Mouse (Mus musculus) embryonic stem cell, embryonic (primary cell): Measurements from ENCODE around the gene Krt2.

Source experiments
- CTCF ChIA-PET, 4 experiments: fragments of 300-600 bp in 2 of 4; fragments of 350-600 bp in 2 of 4; sonication (Branson Sonifier 250); formaldehyde crosslinking; loops; one replicate each; lab custom pipeline; 2022; ENCODE audit warnings: inconsistent platforms in 2 of 4; lab: Charles Lee
- POLR2A ChIA-PET, 4 experiments: fragments of 300-600 bp in 2 of 4; fragments of 350-600 bp in 2 of 4; sonication (Branson Sonifier 250); formaldehyde crosslinking; loops; one replicate each; lab custom pipeline; 2022; ENCODE audit warnings: antibody characterized with exemption in 4 of 4, inconsistent platforms in 1 of 4; lab: Charles Lee

Krt2 gene

GRCm38 (mm10) chr15:101817875-101818274 is at the start of gene Krt2:
Gene Krt2 (minus strand): TSS chr15:101818169.
- ChIA-PET CTCF (interaction anchor here (0.5 to 1.8 kb wide), 5 partner anchors 10 to 491 kb away, joined by 3 to 18 read pairs (median 3); partner anchors contain the start of gene Spryd3 (in 1 of the 4)), POLR2A (interaction anchor here in 1 of 4 experiments (0.7 to 1.9 kb wide), 6 partner anchors 9 to 507 kb away, joined by 3 to 5 read pairs (median 3); partner anchors contain the start of gene Krt18)

GRCm38 (mm10) chr15:101866754-101867153 is 48.8 kb upstream of the Krt2 start:
- CTCF ChIA-PET = no interaction called here

GRCm38 (mm10) chr15:101860421-101861130 is 42.6 kb upstream of the Krt2 start:
- ChIA-PET CTCF (interaction anchor here (0.6 to 2.2 kb wide), 6 partner anchors 12 to 124 kb away, joined by 3 to 7 read pairs (median 3); no protein-coding TSS in a partner anchor), POLR2A (interaction anchor here in 2 of 4 experiments (0.7 kb wide), 2 partner anchors 9 to 110 kb away, joined by 3 to 4 read pairs; partner anchors contain the start of gene Krt1 (in 1 of the 2))

More at GRCm38 (mm10) chr15:101866754-101867153, 48.8 kb upstream of the Krt2 start:
- POLR2A ChIA-PET = no interaction called here

GRCm38 (mm10) chr15:101859735-101860170 is 41.8 kb upstream of the Krt2 start:
- CTCF ChIA-PET = interaction anchor here in 1 of 4 experiments (0.6 to 2.2 kb wide), 2 partner anchors 43 to 124 kb away, joined by 3 to 7 read pairs; no protein-coding TSS in a partner anchor
- POLR2A ChIA-PET = interaction anchor here in 1 of 4 experiments (0.5 kb wide), 1 partner anchor 306 kb away, joined by 3 read pairs; no protein-coding TSS in a partner anchor

GRCm38 (mm10) chr15:101858673-101859425 is 40.9 kb upstream of the Krt2 start:
- ChIA-PET POLR2A (interaction anchor here in 1 of 4 experiments (0.5 kb wide), 1 partner anchor 305 kb away, joined by 3 read pairs; no protein-coding TSS in a partner anchor), CTCF (interaction anchor here in 1 of 4 experiments (0.7 to 0.9 kb wide), 3 partner anchors 86 to 362 kb away, joined by 3 to 4 read pairs (median 3); no protein-coding TSS in a partner anchor)

GRCm38 (mm10) chr15:101856696-101857095 is 38.7 kb upstream of the Krt2 start:
- POLR2A ChIA-PET = no interaction called here
- CTCF ChIA-PET = no interaction called here

- ChIA-PET POLR2A (no interaction called here), CTCF (interaction anchor here in 2 of 4 experiments (0.6 to 1.0 kb wide), 3 partner anchors 128 to 529 kb away, joined by 3 read pairs; no protein-coding TSS in a partner anchor)
These were observed 37.8 kb upstream of the Krt2 start for GRCm38 (mm10) chr15:101855732-101856131.

- ChIA-PET CTCF (interaction anchor here in 2 of 4 experiments (0.6 kb wide), 2 partner anchors 17 to 25 kb away, joined by 3 read pairs; no protein-coding TSS in a partner anchor), POLR2A (interaction anchor here in 1 of 4 experiments (1.3 kb wide), 1 partner anchor 130 kb away, joined by 4 read pairs; no protein-coding TSS in a partner anchor)
These were observed 36.3 kb upstream of the Krt2 start for GRCm38 (mm10) chr15:101854294-101854693.

GRCm38 (mm10) chr15:101852571-101852970 is 34.6 kb upstream of the Krt2 start:
- CTCF ChIA-PET = interaction anchor here in 1 of 4 experiments (0.7 kb wide), 1 partner anchor 121 kb away, joined by 5 read pairs; no protein-coding TSS in a partner anchor
- POLR2A ChIA-PET = no interaction called here

- CTCF ChIA-PET = interaction anchor here in 2 of 4 experiments (0.6 to 1.0 kb wide), 3 partner anchors 78 to 1071 kb away, joined by 3 to 5 read pairs (median 4); no protein-coding TSS in a partner anchor
- POLR2A ChIA-PET = interaction anchor here in 2 of 4 experiments (0.6 to 1.4 kb wide), 3 partner anchors 10 to 138 kb away, joined by 3 to 7 read pairs (median 3); no protein-coding TSS in a partner anchor
These were observed 32.7 kb upstream of the Krt2 start, which contains the start of gene Krt1 for GRCm38 (mm10) chr15:101850694-101851093. Gene Krt1 (minus strand): TSS chr15:101850794.

GRCm38 (mm10) chr15:101845971-101846403 is 28.0 kb upstream of the Krt2 start:
- ChIA-PET CTCF (interaction anchor here (0.7 to 2.7 kb wide), 11 partner anchors 15 to 808 kb away, joined by 3 to 7 read pairs (median 4); no protein-coding TSS in a partner anchor), POLR2A (no interaction called here)

- ChIA-PET POLR2A (no interaction called here), CTCF (no interaction called here)
These were observed 25.2 kb upstream of the Krt2 start for GRCm38 (mm10) chr15:101843192-101843591.

- CTCF ChIA-PET = interaction anchor here (0.5 to 2.4 kb wide), 17 partner anchors 12 to 491 kb away, joined by 3 to 13 read pairs (median 4); partner anchors contain the start of gene Krt2 (in 1 of the 4)
These were observed 16.9 kb upstream of the Krt2 start for GRCm38 (mm10) chr15:101834784-101835328.

GRCm38 (mm10) chr15:101833131-101833530 is 15.2 kb upstream of the Krt2 start:
- ChIA-PET CTCF (interaction anchor here in 2 of 4 experiments (1.1 to 2.4 kb wide), 2 partner anchors 140 to 151 kb away, joined by 3 to 13 read pairs; no protein-coding TSS in a partner anchor), POLR2A (interaction anchor here in 1 of 4 experiments (0.6 kb wide), 1 partner anchor 259 kb away, joined by 3 read pairs; no protein-coding TSS in a partner anchor)

More at GRCm38 (mm10) chr15:101834784-101835328, 16.9 kb upstream of the Krt2 start:
- POLR2A ChIA-PET = no interaction called here

- CTCF ChIA-PET = interaction anchor here in 1 of 4 experiments (0.6 kb wide), 1 partner anchor 25 kb away, joined by 3 read pairs; no protein-coding TSS in a partner anchor
- POLR2A ChIA-PET = interaction anchor here in 1 of 4 experiments (0.6 kb wide), 1 partner anchor 382 kb away, joined by 5 read pairs; no protein-coding TSS in a partner anchor
These were observed 11.5 kb upstream of the Krt2 start for GRCm38 (mm10) chr15:101829441-101829840.

- ChIA-PET POLR2A (no interaction called here), CTCF (interaction anchor here in 1 of 4 experiments (0.6 kb wide), 1 partner anchor 250 kb away, joined by 13 read pairs; no protein-coding TSS in a partner anchor)
These were observed 3.8 kb upstream of the Krt2 start for GRCm38 (mm10) chr15:101821786-101822185.
